Mouse (Mus musculus): ENCODE measurements around the gene Npcd. TPM values are rescaled to one million over a fixed set of nuclear protein-coding genes. Genes with fewer than 3 reads are reported as not detected.

The Npcd gene
- polyA plus RNA-seq, 1 experiment from 2014 or later: 0.32 TPM

- H3K4me1 ChIP-seq: peaks cover 6% of the 10 kb centered on the region
- H3K9ac ChIP-seq: no peak overlapping the region
- ATAC-seq (ENCODE audit: insufficient number of reproducible peaks, insufficient read depth, low FRiP score, low TSS enrichment, low read depth): no peak
- peaks cover 39% of the 10 kb centered on the region for H3K27me3 ChIP-seq
- no peak overlapping the region for H3K4me3 ChIP-seq
- H3K27ac ChIP-seq: no peak overlapping the region
- H3K4me2 ChIP-seq: no peak overlapping the region
- no peaks in the 10 kb centered on the region for H3K36me3 ChIP-seq
- H3K9me3 ChIP-seq: no peaks in the 10 kb centered on the region
- WGBS: 87% methylated on average over 10 of the region's 10 CpGs
These were observed 35.4 kb downstream of the Npcd start for GRCm38 (mm10) chr15:79798591-79798990.

GRCm38 (mm10) chr15:79797680-79798079 lies 36.4 kb downstream of the Npcd start:
- Histone ChIP-seq H3K9me3 (no peaks in the 10 kb centered on the region), H3K4me1 (no peaks in the 10 kb centered on the region), H3K4me2 (no peak overlapping the region), H3K36me3 (no peaks in the 10 kb centered on the region), H3K4me3 (no peak overlapping the region), H3K27ac (no peak overlapping the region), H3K9ac (no peak overlapping the region), H3K27me3 (peaks cover 30% of the 10 kb centered on the region)
- WGBS: 78% methylated on average over 8 of the region's 8 CpGs
- no peak for ATAC-seq (ENCODE audit: insufficient number of reproducible peaks, insufficient read depth, low FRiP score, low TSS enrichment, low read depth)

GRCm38 (mm10) chr15:79797096-79797495 lies 36.9 kb downstream of the Npcd start:
- H3K4me1 ChIP-seq: no peaks in the 10 kb centered on the region
- H3K4me2 ChIP-seq: no peak overlapping the region
- no peak overlapping the region for H3K9ac ChIP-seq
- H3K9me3 ChIP-seq: no peaks in the 10 kb centered on the region
- WGBS: 84% methylated on average over 7 of the region's 7 CpGs
- H3K27me3 ChIP-seq: peaks cover 30% of the 10 kb centered on the region
- no peak overlapping the region for H3K4me3 ChIP-seq
- no peak overlapping the region for H3K27ac ChIP-seq
- ATAC-seq (ENCODE audit: insufficient number of reproducible peaks, insufficient read depth, low FRiP score, low TSS enrichment, low read depth): no peak
- no peaks in the 10 kb centered on the region for H3K36me3 ChIP-seq

- Histone ChIP-seq H3K9ac (no peak overlapping the region), H3K4me1 (no peaks in the 10 kb centered on the region), H3K4me2 (no peak overlapping the region), H3K9me3 (no peaks in the 10 kb centered on the region), H3K27me3 (peaks cover 23% of the 10 kb centered on the region), H3K36me3 (no peaks in the 10 kb centered on the region), H3K27ac (no peak overlapping the region), H3K4me3 (no peak overlapping the region)
- no peak for ATAC-seq (ENCODE audit: insufficient number of reproducible peaks, insufficient read depth, low FRiP score, low TSS enrichment, low read depth)
- WGBS: 83% methylated on average over 12 of the region's 12 CpGs
These were observed 37.8 kb downstream of the Npcd start for GRCm38 (mm10) chr15:79796256-79796655.

- H3K4me3 ChIP-seq: no peak overlapping the region
- 20% methylated on average over 20 of the region's 20 CpGs for WGBS
- no peak overlapping the region for H3K9ac ChIP-seq
- no peak overlapping the region for H3K27ac ChIP-seq
- no peaks in the 10 kb centered on the region for H3K9me3 ChIP-seq
- H3K4me1 ChIP-seq: no peaks in the 10 kb centered on the region
- H3K4me2 ChIP-seq: no peak overlapping the region
- H3K27me3 ChIP-seq: peaks cover 11% of the 10 kb centered on the region
- ATAC-seq (ENCODE audit: insufficient number of reproducible peaks, insufficient read depth, low FRiP score, low TSS enrichment, low read depth): no peak
- H3K36me3 ChIP-seq: no peaks in the 10 kb centered on the region
These were observed 39.9 kb downstream of the Npcd start for GRCm38 (mm10) chr15:79794173-79794572.

- Histone ChIP-seq H3K36me3 (no peaks in the 10 kb centered on the region), H3K4me3 (no peak overlapping the region), H3K9ac (no peak overlapping the region), H3K9me3 (no peaks in the 10 kb centered on the region), H3K27me3 (peaks cover 11% of the 10 kb centered on the region), H3K4me1 (no peaks in the 10 kb centered on the region), H3K4me2 (no peak overlapping the region), H3K27ac (no peak overlapping the region)
- no peak for ATAC-seq (ENCODE audit: insufficient number of reproducible peaks, insufficient read depth, low FRiP score, low TSS enrichment, low read depth)
- 90% methylated on average over 9 of the region's 9 CpGs for whole genome bisulfite sequencing
These were observed 41.0 kb downstream of the Npcd start for GRCm38 (mm10) chr15:79793076-79793475.

- Histone ChIP-seq H3K9ac (no peak overlapping the region), H3K4me1 (no peaks in the 10 kb centered on the region), H3K9me3 (no peaks in the 10 kb centered on the region), H3K27ac (no peak overlapping the region), H3K4me2 (no peak overlapping the region), H3K27me3 (peaks cover 11% of the 10 kb centered on the region), H3K36me3 (no peaks in the 10 kb centered on the region), H3K4me3 (no peak overlapping the region)
- no peak for ATAC-seq (ENCODE audit: insufficient number of reproducible peaks, insufficient read depth, low FRiP score, low TSS enrichment, low read depth)
- WGBS: 19% methylated on average over 19 of the region's 19 CpGs
These were observed 41.6 kb downstream of the Npcd start for GRCm38 (mm10) chr15:79792455-79792854.

GRCm38 (mm10) chr15:79791502-79791901 lies 42.5 kb downstream of the Npcd start:
- H3K4me3 ChIP-seq: no peak overlapping the region
- no peak overlapping the region for H3K4me2 ChIP-seq
- H3K27me3 ChIP-seq: peaks cover 11% of the 10 kb centered on the region
- ATAC-seq (ENCODE audit: insufficient number of reproducible peaks, insufficient read depth, low FRiP score, low TSS enrichment, low read depth): no peak
- no peak overlapping the region for H3K27ac ChIP-seq
- H3K4me1 ChIP-seq: no peaks in the 10 kb centered on the region
- WGBS: 3% methylated on average over 12 of the region's 12 CpGs
- H3K9me3 ChIP-seq: no peaks in the 10 kb centered on the region
- no peak overlapping the region for H3K9ac ChIP-seq
- H3K36me3 ChIP-seq: no peaks in the 10 kb centered on the region

GRCm38 (mm10) chr15:79790905-79791304 lies 43.1 kb downstream of the Npcd start:
- no peaks in the 10 kb centered on the region for H3K9me3 ChIP-seq
- 78% methylated on average over 6 of the region's 6 CpGs for WGBS
- H3K4me2 ChIP-seq: no peak overlapping the region
- H3K27me3 ChIP-seq: peaks cover 11% of the 10 kb centered on the region
- no peak overlapping the region for H3K4me3 ChIP-seq
- H3K27ac ChIP-seq: no peak overlapping the region
- no peak for ATAC-seq (ENCODE audit: insufficient number of reproducible peaks, insufficient read depth, low FRiP score, low TSS enrichment, low read depth)
- H3K36me3 ChIP-seq: no peaks in the 10 kb centered on the region
- no peaks in the 10 kb centered on the region for H3K4me1 ChIP-seq
- H3K9ac ChIP-seq: no peak overlapping the region

- Histone ChIP-seq H3K36me3 (no peaks in the 10 kb centered on the region), H3K27ac (no peak overlapping the region), H3K4me2 (no peak overlapping the region), H3K9me3 (no peaks in the 10 kb centered on the region), H3K4me1 (no peaks in the 10 kb centered on the region), H3K27me3 (peaks cover 13% of the 10 kb centered on the region), H3K9ac (no peak overlapping the region), H3K4me3 (no peak overlapping the region)
- no peak for ATAC-seq (ENCODE audit: insufficient number of reproducible peaks, insufficient read depth, low FRiP score, low TSS enrichment, low read depth)
- WGBS: 51% methylated on average over 8 of the region's 8 CpGs
These were observed 43.9 kb downstream of the Npcd start for GRCm38 (mm10) chr15:79790111-79790510.

GRCm38 (mm10) chr15:79787815-79788214 lies 46.2 kb downstream of the Npcd start:
- Histone ChIP-seq H3K4me1 (no peaks in the 10 kb centered on the region), H3K9me3 (no peaks in the 10 kb centered on the region)
- WGBS: 58% methylated on average over 8 of the region's 8 CpGs

GRCm38 (mm10) chr15:79785056-79785455 lies 49.0 kb downstream of the Npcd start:
- no peaks in the 10 kb centered on the region for H3K9me3 ChIP-seq
- no peak overlapping the region for H3K27ac ChIP-seq
- H3K27me3 ChIP-seq: peaks cover 2% of the 10 kb centered on the region; the same call in 1 of the 2 replicates
- no peak overlapping the region for H3K4me3 ChIP-seq
- WGBS: 48% methylated on average over 1 of the region's 1 CpGs
- H3K4me1 ChIP-seq: peaks cover under 1% of the 10 kb centered on the region; the same call in 1 of the 2 replicates
- no peak overlapping the region for H3K9ac ChIP-seq
- H3K4me2 ChIP-seq: no peak overlapping the region
- H3K36me3 ChIP-seq: no peaks in the 10 kb centered on the region
- ATAC-seq (ENCODE audit: insufficient number of reproducible peaks, insufficient read depth, low FRiP score, low TSS enrichment, low read depth): no peak

More at GRCm38 (mm10) chr15:79787815-79788214, 46.2 kb downstream of the Npcd start:
- Histone ChIP-seq H3K4me2 (no peak overlapping the region), H3K36me3 (no peaks in the 10 kb centered on the region), H3K9ac (no peak overlapping the region), H3K27me3 (peaks cover 8% of the 10 kb centered on the region), H3K4me3 (no peak overlapping the region), H3K27ac (no peak overlapping the region)
- no peak for ATAC-seq (ENCODE audit: insufficient number of reproducible peaks, insufficient read depth, low FRiP score, low TSS enrichment, low read depth)

GRCm38 (mm10) chr15:79777749-79778148 lies 56.3 kb downstream of the Npcd start, which contains the start of gene Dnal4:
Dnal4 (minus strand) TSS chr15:79777849.
- H3K4me2 ChIP-seq: no peak within 1 kb of the TSS
- H3K4me1 ChIP-seq: peaks cover 24% of the 10 kb centered on the region
- no peaks in the 10 kb centered on the region for H3K9me3 ChIP-seq
- H3K27me3 ChIP-seq: no peaks in the 10 kb centered on the region
- no peaks in the 10 kb centered on the region for H3K36me3 ChIP-seq
- no peak within 1 kb of the TSS for H3K27ac ChIP-seq
- no peak for ATAC-seq (ENCODE audit: insufficient number of reproducible peaks, insufficient read depth, low FRiP score, low TSS enrichment, low read depth)
- no peak within 1 kb of the TSS for H3K4me3 ChIP-seq
- H3K9ac ChIP-seq: no peak within 1 kb of the TSS

Data from embryonic facial prominence, embryonic 13.5 days (tissue).